Mouse (Mus musculus) granulocyte monocyte progenitor cell, adult 5-6 weeks (primary cell): ENCODE results near the gene Ptprm. TPM values are rescaled to one million over a fixed set of nuclear protein-coding genes. Genes with fewer than 3 reads are reported as not detected.
A peak's percentile ranks its signal among the peaks of the same experiment; 100 is the strongest.

Experiments
- ATAC-seq: replicated peaks from 2 replicates; pipeline ENCODE4 v1.8.0; 2016; ENCODE audit warnings: mild to moderate bottlenecking, moderate TSS enrichment, inconsistent platforms; ENCODE audit not compliant: poor library complexity, severe bottlenecking
- total RNA-seq, 2 experiments: library from RNA; stranded (forward) in 1 of 2; stranded (reverse) in 1 of 2; fragments of 200-712, 200-1000 nt in 1 of 2; fragments of >200 nt in 1 of 2; fragmentation: Nextera tagmentation in 1 of 2; gene quantifications; 2 replicates each; pipeline ENCODE4 v1.2.3; 2014 to 2017

Gene Ptprm
- total RNA-seq, 2 experiments from 2014 or later: 0.36 TPM; not detected in 1

- ATAC-seq: peak; percentile 76
Observed at GRCm38 (mm10) chr17:66701358-66702184, 652.7 kb downstream of the Ptprm start.

DNA sequence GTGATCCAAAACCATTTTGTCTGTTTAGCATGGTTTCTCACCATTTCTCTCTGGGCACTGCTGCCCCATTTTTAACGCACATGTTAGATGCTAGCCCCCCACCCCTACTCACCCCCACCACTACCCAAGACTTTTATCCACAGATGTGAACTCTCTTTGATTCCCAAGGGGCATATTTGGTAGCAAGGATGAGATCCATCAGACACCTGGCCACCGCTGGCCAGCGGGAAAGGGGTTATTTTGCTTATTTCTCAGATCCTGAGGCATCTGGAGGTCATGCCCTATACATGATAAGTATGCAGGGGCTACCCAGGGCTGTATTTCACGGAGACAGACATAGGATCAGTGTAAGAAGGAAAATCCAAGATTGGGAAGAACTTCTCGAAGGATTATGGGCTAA, 654.4 kb downstream of the Ptprm start:
- ATAC-seq: no peak

GRCm38 (mm10) chr17:66697650-66698049, 656.6 kb downstream of the Ptprm start:
- no peak for ATAC-seq

GRCm38 (mm10) chr17:66696531-66697172, 657.6 kb downstream of the Ptprm start:
- no peak for ATAC-seq

DNA sequence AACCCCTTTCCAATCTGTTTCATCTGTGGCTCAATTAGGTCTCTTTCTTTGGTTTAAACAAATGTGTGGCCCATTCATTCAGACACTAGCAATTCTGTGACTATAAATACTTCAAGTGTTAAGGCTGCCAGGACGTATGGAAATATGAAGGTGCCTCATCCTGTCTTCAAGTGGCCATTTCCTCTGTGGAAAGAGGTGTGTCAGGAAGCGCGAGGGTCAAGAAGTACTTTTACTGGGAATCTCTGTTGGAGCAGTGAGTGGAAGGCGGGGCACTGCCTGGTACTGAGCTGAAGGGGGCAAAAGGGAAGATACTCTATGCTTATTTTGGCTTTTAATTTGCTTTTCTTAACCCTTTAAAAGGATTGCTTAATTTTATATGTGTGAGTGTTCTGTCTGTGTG, 659.9 kb downstream of the Ptprm start:
- no peak for ATAC-seq

DNA sequence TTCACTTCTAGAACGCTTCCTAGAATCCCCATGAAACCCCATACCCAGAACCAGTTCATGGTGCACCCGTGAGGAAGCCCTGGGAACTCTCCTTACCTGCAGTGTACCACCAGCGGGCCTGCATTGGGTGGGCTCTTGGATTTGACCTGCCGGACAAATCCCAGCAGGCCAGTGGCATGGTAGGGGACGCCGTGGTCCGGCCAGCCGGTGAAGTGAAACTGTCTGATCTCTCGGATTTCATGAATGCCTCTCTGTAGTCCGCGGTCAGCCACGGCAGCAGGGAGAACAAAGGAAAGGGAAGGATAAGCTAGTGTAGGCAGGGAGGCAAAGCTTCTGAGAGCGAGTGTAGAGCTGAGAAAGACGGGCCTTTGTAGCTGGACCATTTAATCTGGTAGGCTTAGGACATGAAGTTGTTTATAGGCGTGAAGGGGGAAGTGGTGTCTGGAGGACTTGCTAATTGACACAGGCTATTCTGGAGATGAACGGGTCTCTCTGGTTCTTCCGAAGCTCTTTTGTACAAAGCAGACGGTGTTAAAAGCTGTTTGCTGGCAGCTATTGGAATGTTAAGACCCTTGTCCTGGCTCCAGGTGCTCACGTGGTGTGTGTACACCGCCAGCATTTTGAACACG, 660.5 kb downstream of the Ptprm start:
- peak; percentile 27 for ATAC-seq

- ATAC-seq: no peak
Observed at GRCm38 (mm10) chr17:66692941-66693675, 661.1 kb downstream of the Ptprm start.

DNA sequence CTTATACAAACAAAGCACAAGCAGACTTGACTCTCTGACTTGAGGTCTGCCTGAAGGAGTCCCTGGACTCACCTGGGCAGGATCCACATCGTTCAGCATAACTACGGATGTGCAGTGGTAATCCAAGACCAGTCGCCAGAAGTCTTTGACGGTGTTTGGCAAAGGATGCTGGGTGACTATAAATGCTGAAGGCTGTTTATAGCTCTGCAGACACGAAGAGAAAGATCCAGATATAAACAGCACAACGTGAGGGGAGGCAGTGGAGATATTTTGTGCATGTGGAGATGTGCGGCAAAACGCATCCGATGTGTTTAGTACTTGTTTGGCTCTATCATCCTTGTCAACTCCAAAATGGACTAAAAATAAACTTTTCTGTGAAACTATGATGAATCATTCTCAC, 666.1 kb downstream of the Ptprm start:
- ATAC-seq: no peak

DNA sequence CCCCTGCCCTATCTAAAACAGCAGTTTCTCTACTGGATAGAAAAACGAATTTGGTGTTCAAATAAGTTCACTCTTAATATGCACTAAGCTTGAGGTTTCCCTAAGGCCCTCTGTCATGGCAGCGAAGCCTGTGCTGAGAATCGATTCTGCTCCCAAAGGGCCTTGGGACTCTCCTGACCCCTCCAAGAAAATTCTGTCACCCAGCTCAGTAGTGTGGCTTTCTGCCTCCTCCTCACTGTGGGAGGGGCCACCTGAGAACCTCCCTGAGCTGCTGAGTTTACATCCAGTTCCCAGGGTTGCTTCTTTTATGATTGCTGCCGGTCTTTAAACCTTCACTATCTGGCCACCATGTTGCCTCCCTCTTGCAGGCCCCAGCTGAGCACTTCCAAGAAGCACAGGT, 666.7 kb downstream of the Ptprm start:
- no peak for ATAC-seq

DNA sequence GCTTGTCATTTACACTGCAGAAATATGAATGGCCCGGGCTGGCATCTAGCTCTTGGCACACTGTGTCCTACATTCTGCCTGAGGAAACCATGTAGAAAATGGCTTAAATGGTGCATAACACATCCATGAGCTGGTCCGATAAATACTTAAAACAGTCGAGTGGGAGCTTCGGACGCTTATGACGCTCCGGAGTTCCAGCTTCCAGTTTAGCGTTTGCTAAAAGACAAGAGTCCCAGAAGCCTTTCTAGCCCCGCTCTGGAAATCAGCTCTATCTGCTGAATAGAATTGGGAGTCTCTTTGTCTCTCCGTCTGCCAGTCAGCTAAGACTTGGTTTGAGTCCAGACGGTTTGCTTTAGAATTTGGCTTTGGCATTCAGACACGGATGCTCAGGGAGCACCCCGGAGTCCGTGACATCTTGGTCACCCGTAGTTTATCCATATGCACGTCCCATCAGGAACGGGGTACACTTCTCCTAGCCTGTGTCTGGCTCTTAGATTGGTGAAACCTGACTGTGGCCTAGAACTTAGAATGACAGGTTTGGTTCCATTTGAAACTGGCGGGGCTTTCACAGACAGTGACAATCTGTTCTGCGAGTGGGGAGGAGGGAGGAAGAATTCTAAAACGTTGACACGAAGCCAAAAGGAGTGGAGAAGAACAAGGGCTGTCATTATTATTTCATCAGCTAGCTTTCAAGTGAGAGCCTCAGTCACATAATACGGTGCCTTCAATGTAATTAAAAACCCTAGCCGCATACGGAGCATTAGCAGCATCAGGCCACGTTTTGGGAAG, 667.4 kb downstream of the Ptprm start:
- ATAC-seq: no peak

DNA sequence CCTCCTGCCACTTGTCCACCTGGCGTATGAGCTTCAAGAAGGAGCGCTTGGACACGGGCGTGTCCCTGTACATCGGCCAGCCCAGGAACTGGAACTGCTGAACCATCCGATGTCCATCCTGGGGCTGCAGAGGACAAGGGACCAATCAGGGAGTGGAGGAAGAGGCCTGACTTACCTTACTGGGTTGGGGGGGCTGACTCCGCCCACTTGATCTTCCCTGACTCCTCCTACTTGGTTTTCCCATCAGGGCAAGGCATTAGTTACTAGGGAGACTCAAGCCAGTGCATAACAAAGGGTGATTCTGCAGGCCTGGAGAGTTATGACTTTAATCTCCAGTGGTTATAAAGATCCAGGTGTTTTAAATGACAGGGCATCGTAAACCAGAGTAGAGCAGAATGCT, 670.8 kb downstream of the Ptprm start:
- no peak for ATAC-seq

GRCm38 (mm10) chr17:66680662-66681061, 673.6 kb downstream of the Ptprm start:
- peak; percentile 83 for ATAC-seq

DNA sequence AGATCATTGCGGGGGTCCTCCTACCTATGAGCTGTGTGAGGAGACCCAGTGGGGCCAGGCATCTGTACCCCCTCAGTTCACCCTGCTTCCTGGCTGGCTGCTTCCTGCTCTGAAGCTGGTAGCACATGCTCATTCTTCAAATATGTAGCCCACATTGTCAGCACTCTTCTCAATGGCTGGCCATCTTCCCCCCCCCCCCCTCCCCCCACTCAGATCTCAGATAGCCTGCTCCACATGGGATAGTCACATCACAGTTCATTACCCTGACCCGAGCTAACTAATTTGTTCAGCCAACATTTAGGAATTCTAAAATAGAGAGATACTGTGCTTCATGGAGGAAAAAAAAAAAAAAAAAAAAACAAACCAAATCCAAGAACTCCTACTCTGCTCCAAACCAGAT, 679.6 kb downstream of the Ptprm start:
- no peak for ATAC-seq

- no peak for ATAC-seq
Observed at GRCm38 (mm10) chr17:66671715-66672230, 682.5 kb downstream of the Ptprm start.

DNA sequence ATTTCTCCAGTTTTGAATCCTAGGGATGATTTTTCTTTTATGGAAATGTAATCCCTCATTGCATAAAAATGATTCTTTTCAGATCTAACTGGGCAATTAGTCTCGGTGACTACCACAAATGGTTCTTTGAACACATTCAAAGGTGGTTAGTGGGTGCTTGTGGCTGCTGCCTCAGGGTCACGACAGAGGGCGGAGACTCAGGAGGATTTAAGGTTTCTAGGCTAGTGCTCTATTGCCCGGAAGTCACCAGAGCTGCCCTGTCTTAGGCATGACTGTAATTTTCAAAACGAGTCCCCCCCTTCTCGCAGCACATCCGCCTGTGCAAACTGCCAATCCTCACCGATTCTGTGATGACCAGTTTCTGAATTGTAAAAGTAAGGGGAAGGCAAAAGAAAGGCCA, 683.0 kb downstream of the Ptprm start:
- no peak for ATAC-seq

DNA sequence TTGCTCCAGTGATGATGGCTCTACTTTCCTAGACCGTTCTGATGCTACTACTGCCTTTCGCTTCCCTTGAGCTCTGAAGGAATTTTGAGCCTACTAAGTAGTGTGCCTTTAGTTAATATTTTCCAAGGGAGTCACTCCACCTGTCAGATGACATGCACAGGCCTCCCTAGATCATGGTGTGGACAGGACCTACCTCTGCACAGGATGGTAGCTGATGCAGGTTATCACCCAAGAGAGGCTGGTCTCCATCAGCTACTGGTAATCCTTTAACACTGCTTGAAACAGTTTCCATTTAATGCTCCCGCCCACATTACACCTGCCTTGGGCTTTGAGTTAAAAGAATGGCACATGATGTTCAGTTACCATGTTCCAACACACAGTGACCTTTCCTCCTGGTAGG, 688.5 kb downstream of the Ptprm start:
- ATAC-seq: no peak

GRCm38 (mm10) chr17:66665201-66665756, 689.0 kb downstream of the Ptprm start:
- no peak for ATAC-seq

- ATAC-seq: no peak
Observed at GRCm38 (mm10) chr17:66664796-66665195, 689.5 kb downstream of the Ptprm start.

DNA sequence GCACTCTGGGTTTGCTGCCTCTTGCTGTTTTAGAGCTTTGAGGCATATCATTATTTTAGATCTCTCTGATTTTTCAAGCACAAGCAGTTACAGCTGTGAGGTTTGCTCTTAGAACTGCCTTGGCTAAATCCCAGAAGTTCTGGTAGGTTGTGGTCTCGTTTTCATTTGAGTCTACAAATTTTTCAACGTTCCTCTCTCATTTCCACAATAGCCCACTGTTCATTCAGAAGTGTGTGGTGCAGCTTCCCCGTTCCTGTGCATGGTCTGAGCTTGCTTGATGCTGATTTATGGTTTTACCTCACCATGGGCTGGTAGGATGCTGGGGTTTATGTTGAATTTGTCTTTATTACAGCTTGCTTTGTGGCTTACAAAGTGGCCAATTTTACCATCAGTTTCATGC, 695.0 kb downstream of the Ptprm start:
- no peak for ATAC-seq
